Mouse (Mus musculus) CD4-positive helper T cell, adult 2 months (primary cell): ENCODE data around the gene Mov10l1.

Experiments used
- DNase-seq: peaks from one replicate; pipeline ENCODE4 v3.0.0-alpha.2; 2012; ENCODE audit warnings: low read depth, missing footprints, low spot score

Mov10l1 gene

DNA sequence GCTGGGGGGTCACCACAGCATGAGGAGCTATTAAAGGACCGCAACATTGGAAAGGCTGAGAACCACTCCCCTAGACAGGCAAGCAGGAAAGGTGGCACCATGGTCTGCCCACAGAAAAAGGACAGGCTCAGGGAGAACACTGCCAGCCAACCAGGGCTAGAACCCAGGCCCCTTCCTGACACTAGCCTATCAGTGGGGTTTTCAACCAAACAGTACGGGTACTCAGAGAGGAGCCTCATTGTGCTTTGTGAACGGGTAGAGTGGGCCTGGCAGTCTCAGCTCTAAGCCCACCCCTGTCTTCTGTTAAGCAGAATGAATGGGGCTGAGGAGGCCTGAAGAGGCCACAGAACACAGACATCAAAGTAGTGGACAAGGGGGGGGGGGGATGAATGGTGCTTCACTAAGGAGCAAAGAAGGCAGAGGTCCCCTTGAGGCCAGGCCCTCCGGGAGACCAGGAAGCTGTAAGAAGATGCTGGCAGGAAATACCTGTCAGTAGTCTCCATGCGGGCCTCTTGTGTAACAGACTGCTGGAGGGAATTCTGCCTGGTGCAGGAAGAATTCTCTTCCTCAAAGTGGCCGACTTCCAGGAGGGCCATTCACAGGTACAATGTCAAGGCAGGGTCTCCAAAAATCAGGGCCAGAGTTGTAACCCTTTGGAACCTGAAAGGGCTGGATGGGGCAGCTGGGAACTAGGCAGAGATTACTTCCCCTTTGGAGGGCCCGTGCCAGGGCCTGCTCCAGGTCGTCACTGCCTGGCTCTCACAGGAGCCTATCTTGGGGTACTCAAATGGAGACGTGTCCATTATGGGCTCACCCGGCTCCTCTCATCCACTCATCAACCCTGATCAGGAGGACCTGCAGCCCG, 92.1 kb downstream of the Mov10l1 start, which contains the start of gene Trabd:
TSS of gene Trabd (plus strand) at position 512 of the 865 bp plus-strand sequence.
- no peak for DNase-seq

DNA sequence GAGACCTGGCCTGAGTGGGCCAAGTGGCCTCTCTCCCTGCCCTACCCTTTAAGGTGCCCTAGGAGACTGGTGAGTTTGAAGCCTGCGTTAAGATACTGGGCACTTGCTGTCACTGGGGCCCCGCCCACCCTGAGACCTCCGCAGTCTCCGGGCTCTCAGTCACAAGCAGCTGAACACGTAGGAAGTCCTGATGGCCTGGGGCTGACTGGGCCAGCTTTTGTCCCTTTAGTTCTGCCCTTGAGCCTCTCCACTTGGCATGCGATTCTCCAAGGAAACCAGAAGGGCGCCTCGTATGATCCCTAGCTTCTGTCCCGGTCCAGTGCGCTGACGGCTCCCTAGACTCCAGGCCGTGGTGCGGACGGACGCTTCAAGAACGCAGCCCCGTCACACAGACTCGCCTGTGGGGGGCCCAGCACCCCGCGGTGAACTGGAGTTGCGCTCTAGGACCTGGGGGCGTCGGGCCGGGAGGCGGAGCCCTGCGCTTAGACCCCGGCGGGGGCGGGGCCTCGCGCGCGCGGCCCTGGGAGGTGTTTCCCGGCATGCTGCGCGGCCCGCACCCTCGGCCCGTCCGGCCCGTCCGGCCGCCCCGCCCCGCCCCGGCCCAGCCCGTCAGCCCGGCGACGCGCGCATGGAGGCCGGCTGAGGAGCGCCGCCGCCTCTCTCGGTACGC, 92.9 kb downstream of the Mov10l1 start:
- DNase-seq, result peak; percentile 87

- peak; percentile 39 for DNase-seq
These were observed 93.5 kb downstream of the Mov10l1 start for GRCm38 (mm10) chr15:89076156-89076731.

DNA sequence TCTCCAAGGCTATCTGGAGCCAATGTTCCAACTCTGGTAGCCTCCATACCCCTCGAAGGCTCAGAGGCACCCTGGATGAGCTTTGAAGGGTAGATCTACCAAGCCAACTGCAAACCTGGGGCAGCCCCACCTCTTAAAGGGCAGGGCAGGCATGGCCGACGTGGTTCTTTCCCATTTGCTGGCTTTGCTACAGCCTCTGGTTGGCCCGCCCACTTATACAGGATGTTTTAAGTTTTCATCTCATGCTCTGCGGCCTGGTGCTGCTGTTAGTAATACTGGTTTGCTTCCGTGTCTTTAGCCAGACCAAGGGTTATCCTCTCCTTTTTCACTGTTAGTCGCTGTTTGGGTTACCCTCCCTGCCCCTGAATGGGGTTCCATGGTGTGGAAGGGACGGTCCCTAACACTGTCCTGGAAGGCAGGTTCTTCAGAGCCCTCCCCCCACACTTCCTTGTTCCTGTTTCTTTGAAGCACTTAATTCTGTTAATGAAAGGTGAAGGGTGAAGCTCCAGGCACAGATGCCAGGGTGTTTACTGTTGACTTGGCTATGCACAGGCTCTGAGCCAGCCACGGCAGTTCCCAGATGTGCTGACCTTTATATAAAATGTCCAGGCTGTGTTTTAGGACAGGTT, 95.6 kb downstream of the Mov10l1 start:
- DNase-seq, result peak; percentile 88

DNA sequence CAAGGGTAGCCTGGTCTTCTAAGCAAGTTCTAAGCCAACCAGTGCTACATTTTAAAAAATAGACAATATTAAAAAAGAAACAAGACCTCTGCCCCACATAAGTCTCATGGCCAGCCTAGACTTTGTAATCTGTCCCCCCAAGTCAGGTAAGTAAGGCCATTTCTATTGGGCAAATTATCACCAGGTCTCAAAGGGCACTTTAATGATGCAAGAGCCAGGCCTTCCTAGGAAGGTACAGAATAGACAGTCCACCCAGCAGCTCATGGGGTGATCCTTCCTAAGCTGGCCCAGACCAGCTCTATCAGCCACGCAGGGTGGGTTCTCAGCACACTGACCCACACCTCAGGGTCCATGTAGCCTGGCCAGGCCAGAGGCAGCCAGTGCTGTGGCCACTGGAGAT, 101.2 kb downstream of the Mov10l1 start:
- no peak for DNase-seq

DNA sequence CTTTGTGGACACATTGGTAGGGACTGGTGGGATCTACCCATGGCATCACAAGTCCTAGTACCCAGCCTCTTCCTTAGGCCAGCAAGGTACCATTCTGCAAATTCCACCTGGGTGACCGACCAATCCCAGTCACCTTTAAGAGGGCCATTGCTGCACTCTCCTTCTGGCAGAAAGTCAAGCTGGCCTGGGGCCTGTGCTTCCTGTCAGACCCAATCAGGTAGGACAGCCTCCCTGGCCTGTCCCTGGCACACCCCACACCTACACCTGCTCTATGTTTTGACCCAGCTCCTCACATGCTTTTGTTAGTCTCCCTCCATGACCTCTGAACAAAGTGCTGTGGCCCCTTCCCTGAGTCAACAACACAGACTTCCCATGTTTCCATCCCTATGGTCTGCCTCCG, 102.1 kb downstream of the Mov10l1 start:
- no peak for DNase-seq

DNA sequence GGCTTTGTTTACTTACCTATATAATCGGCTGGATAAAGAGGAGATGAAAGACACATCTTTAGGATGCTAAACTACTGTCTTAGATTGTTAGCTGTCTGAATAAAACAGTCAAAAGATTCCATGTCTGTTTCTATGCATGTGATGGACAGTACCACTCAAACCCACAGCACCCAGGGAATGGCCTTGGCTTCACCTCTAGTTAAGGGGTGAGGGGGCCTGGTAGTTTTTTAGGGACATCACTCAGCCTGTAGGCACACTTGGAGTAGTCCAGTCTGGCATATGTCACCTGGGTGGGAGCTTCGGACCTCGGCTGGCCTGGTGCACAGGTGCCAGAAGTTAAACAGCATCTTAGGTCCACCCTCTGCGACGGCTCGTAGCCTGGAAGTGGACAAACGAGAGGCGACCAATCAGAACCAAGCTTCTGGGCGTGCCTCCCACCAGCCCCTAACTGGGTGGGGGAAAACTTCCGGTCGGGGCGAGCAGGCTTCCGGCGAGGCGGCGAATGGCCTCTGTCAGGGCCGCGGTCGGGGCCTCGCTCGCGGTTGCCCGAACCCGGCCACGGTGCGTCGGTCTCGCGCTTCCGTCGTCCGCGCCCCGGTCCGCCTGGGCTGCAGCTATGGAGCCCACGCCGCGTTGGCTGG, 106.0 kb downstream of the Mov10l1 start, which contains the start of gene Selenoo:
TSS of gene Selenoo (plus strand) at position 478 of the 641 bp plus-strand sequence.
- peak; percentile 83 for DNase-seq

GRCm38 (mm10) chr15:89089248-89090051, 106.7 kb downstream of the Mov10l1 start:
- DNase-seq, result peak; percentile 14

GRCm38 (mm10) chr15:89090662-89091061, 108.0 kb downstream of the Mov10l1 start:
- DNase-seq, result peak; percentile 13

DNA sequence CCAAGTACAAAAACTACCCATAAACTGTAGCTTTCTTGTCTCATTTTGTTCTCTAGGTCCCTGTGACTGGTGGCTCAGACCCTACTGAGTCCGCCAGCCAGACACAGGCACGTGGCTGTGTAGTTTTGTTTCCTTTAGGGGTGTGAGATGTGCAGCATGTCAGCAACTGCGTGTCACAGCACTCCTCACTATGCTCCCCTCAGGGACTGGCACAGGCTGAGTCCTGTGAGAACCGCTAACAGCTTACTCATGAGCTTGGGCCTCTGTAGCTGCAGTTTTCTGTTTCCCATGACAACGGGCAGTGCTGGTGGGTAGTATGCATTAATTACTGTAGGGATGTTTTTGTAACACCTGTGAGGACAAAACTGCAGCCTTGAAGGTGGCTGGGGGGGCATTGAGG, 109.5 kb downstream of the Mov10l1 start:
- no peak for DNase-seq

DNA sequence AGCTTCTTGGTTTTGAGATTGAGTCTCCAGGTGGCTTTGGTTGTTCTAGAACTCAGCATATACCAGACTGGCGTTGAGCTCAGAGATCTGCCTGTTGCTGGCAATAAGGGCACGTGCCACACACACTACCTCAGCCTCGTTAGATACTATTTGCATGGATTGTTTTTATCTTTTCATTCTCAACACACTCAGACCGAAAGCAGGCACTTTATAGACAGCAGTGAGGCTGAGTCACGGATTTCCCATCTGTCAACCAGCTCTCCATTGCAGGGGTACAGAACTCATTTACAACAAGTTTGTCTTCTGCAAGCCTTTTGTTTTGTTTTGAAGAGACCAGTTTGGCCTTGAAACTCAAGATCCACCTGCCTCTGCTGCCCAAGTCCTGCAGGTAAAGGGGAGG, 114.7 kb downstream of the Mov10l1 start:
- no peak for DNase-seq

DNA sequence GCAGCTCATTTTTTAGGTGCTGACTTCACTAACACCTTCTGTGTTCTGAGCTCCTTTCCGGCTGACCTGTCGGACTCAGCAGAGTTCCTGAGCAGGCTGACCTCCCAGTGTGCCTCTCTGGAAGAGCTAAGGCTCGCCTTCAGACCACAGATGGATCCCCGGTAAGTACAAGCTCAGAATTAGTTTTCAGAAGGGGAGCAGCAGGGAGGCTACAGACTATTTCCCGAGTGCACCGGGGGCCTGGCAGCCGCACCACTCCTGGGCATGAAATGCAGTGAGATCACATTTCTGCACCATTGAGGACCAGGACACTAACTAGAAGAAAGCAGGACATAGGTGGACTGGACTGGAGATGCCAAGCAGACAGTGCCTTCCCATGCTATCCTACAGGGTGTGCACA, 115.9 kb downstream of the Mov10l1 start:
- DNase-seq, result no peak

- no peak for DNase-seq
These were observed 118.1 kb downstream of the Mov10l1 start for GRCm38 (mm10) chr15:89100823-89101222.

GRCm38 (mm10) chr15:89102646-89103045, 119.9 kb downstream of the Mov10l1 start:
- DNase-seq, result no peak

GRCm38 (mm10) chr15:89103921-89104320, 121.2 kb downstream of the Mov10l1 start:
- no peak for DNase-seq

GRCm38 (mm10) chr15:89104425-89104824, 121.7 kb downstream of the Mov10l1 start:
- no peak for DNase-seq
